Mouse (Mus musculus) spleen, adult 2 months (tissue): Measurements from ENCODE around the gene Sidt1. TPM values are rescaled to one million over a fixed set of nuclear protein-coding genes. Genes with fewer than 3 reads are reported as not detected.

ENCODE experiments used
- DNase-seq, 2 experiments: peaks; one replicate each; pipeline versions ENCODE4 v3.0.0 to v3.0.0-alpha.2; 2012 to 2021; ENCODE audit warnings: low spot score in 2 of 2, low read depth in 1 of 2
- H3K27ac ChIP-seq: fragments of 200-500 bp; 2 replicates; pipeline ENCODE4 v1.5.1; 2012; ENCODE audit warnings: low read length, inconsistent platforms; ENCODE audit not compliant: insufficient read depth
- H3K27me3 ChIP-seq: fragments of 200-500 bp; 2 replicates; pipeline ENCODE4 v1.6.1; 2012; ENCODE audit warnings: mild to moderate bottlenecking, moderate library complexity, low read length, inconsistent platforms; ENCODE audit not compliant: control insufficient read depth, insufficient read depth
- H3K36me3 ChIP-seq: fragments of 200-500 bp; 2 replicates; pipeline ENCODE4 v1.6.1; 2012; ENCODE audit warnings: mild to moderate bottlenecking, low read length, inconsistent platforms; ENCODE audit not compliant: control insufficient read depth, insufficient read depth
- H3K4me1 ChIP-seq: fragments of 200-500 bp; 2 replicates; pipeline ENCODE4 v1.6.1; 2011; ENCODE audit warnings: inconsistent platforms; ENCODE audit not compliant: control insufficient read depth, insufficient read depth, insufficient read length
- H3K4me3 ChIP-seq: fragments of 200-500 bp; 2 replicates; pipeline ENCODE4 v1.5.1; 2011; ENCODE audit warnings: mild to moderate bottlenecking, inconsistent platforms; ENCODE audit not compliant: insufficient read depth, insufficient read length; ENCODE audit errors: extremely low read depth
- CTCF ChIP-seq: fragments of 200-500 bp; IDR thresholded peaks from 2 replicates; pipeline ENCODE4 v1.5.1; 2011; ENCODE audit warnings: mild to moderate bottlenecking, inconsistent platforms; ENCODE audit not compliant: insufficient read depth, insufficient read length, insufficient replicate concordance; ENCODE audit errors: extremely low read depth
- POLR2A ChIP-seq: fragments of 200-500 bp; IDR thresholded peaks from 2 replicates; pipeline ENCODE4 v1.6.1; 2011; ENCODE audit warnings: low read depth, low read length, inconsistent platforms
- WGBS: fragments of 180-500 bp; shearing (Covaris S2); methylation state at CpG from one replicate; pipeline ENCODE4 v1.1.7; 2018; 5-methylcytosine and 5-hydroxymethylcytosine counted together
- polyA plus RNA-seq: library from polyadenylated mRNA; depleted of rRNA; stranded (reverse); fragments of >200 nt; gene quantifications from 2 replicates; pipeline ENCODE4 v1.2.3, GENCODE M21; 2012

The Sidt1 gene
- polyA plus RNA-seq, 1 experiment, result 22.8 TPM

DNA sequence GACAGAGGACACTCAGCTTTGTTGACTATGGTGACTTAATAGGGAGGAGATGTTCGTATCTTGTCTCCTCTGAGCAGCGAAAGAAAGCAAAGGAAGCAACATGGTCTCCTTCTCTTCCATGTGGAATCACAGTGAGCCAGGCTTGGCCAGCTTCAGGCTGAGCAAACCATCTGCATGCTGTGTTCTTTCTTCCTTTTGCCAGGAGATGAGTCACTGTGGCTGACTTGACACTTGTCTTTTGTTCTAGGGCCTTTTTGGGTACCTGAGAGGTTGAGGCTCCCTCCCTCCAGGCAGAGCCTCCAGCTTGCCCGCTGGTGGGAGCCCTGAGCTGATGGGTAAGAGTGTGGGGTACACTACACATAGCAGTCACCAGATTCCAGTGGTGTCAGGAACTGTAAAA is 95.2 kb downstream of the Sidt1 start:
- DNase-seq, result no peak
- TF ChIP-seq POLR2A, result no peak
- TF ChIP-seq CTCF, result no peak
- Histone ChIP-seq H3K27me3 (no peaks in the 10 kb centered on the region), H3K27ac (no peak overlapping the region), H3K4me3 (no peak overlapping the region), H3K36me3 (no peaks in the 10 kb centered on the region), H3K4me1 (no peaks in the 10 kb centered on the region)
- 94% methylated on average over 3 of the region's 3 CpGs for WGBS

GRCm38 (mm10) chr16:44233019-44233418 is 100.0 kb downstream of the Sidt1 start:
- Histone ChIP-seq H3K27ac (no peak overlapping the region), H3K36me3 (no peaks in the 10 kb centered on the region), H3K4me3 (no peak overlapping the region), H3K27me3 (no peaks in the 10 kb centered on the region), H3K4me1 (no peaks in the 10 kb centered on the region)
- DNase-seq, result no peak
- WGBS, result 90% methylated on average over 7 of the region's 7 CpGs
- TF ChIP-seq POLR2A (no peak), CTCF (no peak)

- WGBS, result 91% methylated on average over 13 of the region's 13 CpGs
- H3K27ac ChIP-seq, result no peak overlapping the region
- no peaks in the 10 kb centered on the region for H3K36me3 ChIP-seq
- H3K4me1 ChIP-seq, result no peaks in the 10 kb centered on the region
- no peak for DNase-seq
- H3K4me3 ChIP-seq, result no peak overlapping the region
- no peaks in the 10 kb centered on the region for H3K27me3 ChIP-seq
- TF ChIP-seq POLR2A (no peak), CTCF (no peak)
These were observed 106.2 kb downstream of the Sidt1 start for GRCm38 (mm10) chr16:44226706-44227291.

GRCm38 (mm10) chr16:44221463-44221862 is 111.5 kb downstream of the Sidt1 start:
- WGBS, result 88% methylated on average over 6 of the region's 6 CpGs
- Histone ChIP-seq H3K4me1 (peaks cover 7% of the 10 kb centered on the region; the same call in 1 of the 2 replicates), H3K27ac (no peak overlapping the region), H3K4me3 (no peak overlapping the region), H3K36me3 (peaks cover 3% of the 10 kb centered on the region; the same call in 1 of the 2 replicates), H3K27me3 (no peaks in the 10 kb centered on the region)
- no peak for DNase-seq
- TF ChIP-seq CTCF (no peak), POLR2A (no peak)

- DNase-seq, result no peak
- TF ChIP-seq POLR2A (no peak), CTCF (no peak)
- 97% methylated on average over 7 of the region's 7 CpGs for WGBS
- Histone ChIP-seq H3K27ac (peak overlapping the region; percentile 28), H3K36me3 (peaks cover 12% of the 10 kb centered on the region; the same call in 1 of the 2 replicates), H3K27me3 (no peaks in the 10 kb centered on the region), H3K4me3 (no peak overlapping the region), H3K4me1 (peaks cover 13% of the 10 kb centered on the region; the same call in 1 of the 2 replicates)
These were observed 116.6 kb downstream of the Sidt1 start for GRCm38 (mm10) chr16:44216417-44216816.

DNA sequence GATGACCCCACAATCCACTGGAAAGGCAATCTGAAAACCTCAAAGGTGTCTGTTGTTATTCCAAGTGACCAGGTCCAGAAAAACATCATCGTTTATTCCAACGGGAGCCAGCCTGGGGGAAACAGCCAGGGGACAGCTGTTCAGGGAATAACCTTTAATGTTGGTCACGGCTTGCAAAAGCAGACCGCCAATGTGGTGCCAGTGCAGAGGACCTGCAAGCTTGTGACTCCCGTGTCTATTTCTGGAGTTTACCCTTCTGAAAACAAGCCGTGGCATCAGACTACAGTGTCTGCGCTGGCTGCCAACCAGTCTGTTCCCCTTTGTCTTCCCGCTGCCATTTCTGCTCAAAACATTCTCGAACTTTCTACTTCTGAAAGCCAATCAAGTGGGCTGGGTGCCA is 117.5 kb downstream of the Sidt1 start:
- H3K27me3 ChIP-seq, result no peaks in the 10 kb centered on the region
- H3K27ac ChIP-seq, result no peak overlapping the region
- H3K4me1 ChIP-seq, result peaks cover 13% of the 10 kb centered on the region; the same call in 1 of the 2 replicates
- no peak overlapping the region for H3K4me3 ChIP-seq
- H3K36me3 ChIP-seq, result peaks cover 12% of the 10 kb centered on the region; the same call in 1 of the 2 replicates
- TF ChIP-seq POLR2A (no peak), CTCF (no peak)
- DNase-seq, result no peak
- 95% methylated on average over 9 of the region's 9 CpGs for WGBS

DNA sequence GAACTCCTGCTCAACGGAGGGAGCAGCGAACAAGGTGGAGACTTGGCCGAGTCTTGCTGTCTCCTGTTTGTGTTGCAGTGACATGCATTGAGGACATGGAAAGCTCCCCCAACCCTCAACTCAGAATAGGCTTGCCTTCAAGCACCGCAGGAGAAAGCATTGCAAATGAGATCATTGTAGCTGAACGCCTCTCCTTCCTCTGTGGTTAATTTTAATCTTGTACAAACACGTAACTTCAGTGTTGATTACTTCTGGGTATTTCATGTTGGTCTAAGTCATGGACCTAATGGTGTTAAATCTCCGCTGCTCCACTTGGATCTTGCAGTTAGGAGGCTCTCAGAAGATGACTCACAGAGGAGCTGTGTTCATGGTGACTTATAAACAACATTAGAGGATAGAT is 120.3 kb downstream of the Sidt1 start:
- DNase-seq, result peak in 1 of 2 experiments; percentile 58

More for the DNA sequence above, 120.3 kb downstream of the Sidt1 start:
- no peaks in the 10 kb centered on the region for H3K27me3 ChIP-seq
- H3K4me1 ChIP-seq, result peaks cover 13% of the 10 kb centered on the region; the same call in 1 of the 2 replicates
- H3K4me3 ChIP-seq, result peak overlapping the region; percentile 15; the same call in 1 of the 2 replicates
- no peak for TF ChIP-seq CTCF
- no peak for TF ChIP-seq POLR2A
- H3K36me3 ChIP-seq, result peaks cover 14% of the 10 kb centered on the region
- H3K27ac ChIP-seq, result peak overlapping the region; percentile 71
- 68% methylated on average over 7 of the region's 7 CpGs for WGBS
